Mouse (Mus musculus): Measurements from ENCODE around the gene Colgalt1.

Colgalt1 gene

DNA sequence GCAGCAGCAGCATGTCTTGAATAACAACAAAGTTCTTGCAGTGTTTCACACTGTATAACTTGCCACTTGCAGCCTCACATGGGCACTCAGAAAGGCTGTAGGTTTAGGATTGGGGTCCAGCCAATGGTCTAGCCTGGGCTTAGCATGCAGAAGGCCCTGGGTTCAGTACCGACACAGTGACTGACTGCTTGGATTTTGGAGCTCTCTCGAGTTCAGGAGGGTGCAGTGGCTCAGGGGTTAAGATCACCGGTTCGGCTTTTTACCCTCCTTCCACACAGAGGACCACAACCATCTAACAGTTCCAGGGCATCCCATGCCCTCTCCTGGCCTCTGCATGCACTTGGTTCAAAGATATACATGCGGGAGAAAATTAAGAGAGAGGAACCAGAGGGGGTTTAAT, 19.8 kb upstream of the Colgalt1 start:
- no peak for DNase-seq (ENCODE audit: low spot score in 2 of 2)

DNA sequence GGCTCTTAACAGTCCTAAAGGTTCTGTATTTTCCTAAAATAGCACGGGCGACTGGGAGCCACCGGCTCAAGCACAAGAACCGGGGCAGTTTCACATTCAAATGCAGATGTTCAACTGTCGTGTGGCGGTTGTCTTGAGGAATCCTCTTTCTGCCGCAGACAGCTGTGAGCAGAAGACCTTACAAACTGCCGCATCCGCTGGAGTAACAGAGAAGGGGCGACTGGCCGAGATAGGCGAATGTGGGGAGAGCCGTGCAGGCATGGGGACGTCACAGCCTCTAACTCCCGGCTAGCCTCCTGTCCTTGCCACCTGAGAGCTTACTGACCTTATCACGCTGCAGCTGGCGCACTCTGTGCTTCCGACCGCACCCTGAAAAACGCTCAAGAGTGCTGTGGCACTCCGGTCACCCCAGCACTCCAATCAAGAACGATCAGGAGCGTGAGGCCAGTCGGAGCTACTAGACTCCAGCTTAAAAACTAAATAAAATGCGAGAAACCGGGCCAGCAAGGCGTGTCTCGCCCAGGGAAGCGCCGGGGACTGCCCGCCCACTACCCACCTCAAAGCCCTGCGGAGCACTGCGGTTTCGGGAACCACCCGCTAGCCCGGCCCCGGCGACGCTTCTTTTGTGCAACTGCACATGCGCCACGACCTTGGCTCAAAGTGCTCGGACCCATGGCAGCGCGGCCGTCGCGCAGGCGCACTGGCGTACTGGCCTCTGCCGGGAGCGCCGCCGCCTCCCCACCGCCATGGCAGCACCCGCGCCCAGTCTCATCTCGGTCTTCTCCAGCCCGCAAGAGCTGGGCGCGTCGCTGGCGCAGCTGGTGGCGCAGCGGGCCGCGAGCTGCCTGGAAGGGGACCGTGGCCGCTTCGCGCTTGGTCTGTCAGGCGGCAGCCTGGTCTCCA, 19.1 kb upstream of the Colgalt1 start, which contains the start of gene Pgls:
Gene Pgls, plus strand, starts transcription at position 706 of the 903 bp plus-strand sequence.
- peak; percentile 97 to 98 for DNase-seq (ENCODE audit: low spot score in 2 of 2)

DNA sequence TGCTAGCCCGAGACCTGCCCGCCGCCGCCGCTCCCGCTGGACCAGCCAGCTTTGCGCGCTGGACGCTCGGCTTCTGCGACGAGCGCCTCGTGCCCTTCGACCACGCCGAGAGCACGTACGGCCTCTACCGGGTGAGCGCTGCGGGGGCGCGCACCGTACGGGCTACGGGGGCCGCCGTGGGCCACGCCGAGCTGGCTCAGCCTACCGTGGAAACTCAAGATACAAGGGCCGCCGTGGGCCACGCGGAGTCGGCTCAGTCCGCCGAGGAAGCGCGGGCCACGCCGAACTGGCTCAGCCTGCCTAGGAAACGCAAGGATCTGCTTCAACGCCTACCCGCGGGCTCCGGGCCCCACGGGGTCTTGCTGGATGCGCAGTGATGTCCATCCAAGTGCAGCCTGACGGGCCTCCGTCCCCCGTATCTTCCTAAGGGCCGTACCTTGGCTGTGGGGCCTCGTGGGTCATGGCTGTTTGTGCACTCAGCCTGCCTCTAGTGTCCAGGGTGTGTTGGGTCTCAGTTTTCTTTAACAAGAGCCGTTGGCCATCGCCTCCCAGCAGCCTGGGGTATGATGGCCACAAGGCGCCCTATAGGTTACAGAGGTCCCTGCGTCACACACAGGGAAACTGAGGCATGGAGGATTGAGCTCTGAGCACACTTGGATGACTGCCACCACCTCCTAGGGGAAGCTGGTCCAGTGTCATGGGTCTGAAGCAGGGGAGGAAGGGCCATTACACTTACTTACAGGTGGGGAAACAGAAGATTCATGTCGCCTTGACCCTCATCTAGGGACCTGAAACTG, 18.2 kb upstream of the Colgalt1 start:
- DNase-seq (ENCODE audit: low spot score in 2 of 2) = peak; percentile 89 to 92

DNA sequence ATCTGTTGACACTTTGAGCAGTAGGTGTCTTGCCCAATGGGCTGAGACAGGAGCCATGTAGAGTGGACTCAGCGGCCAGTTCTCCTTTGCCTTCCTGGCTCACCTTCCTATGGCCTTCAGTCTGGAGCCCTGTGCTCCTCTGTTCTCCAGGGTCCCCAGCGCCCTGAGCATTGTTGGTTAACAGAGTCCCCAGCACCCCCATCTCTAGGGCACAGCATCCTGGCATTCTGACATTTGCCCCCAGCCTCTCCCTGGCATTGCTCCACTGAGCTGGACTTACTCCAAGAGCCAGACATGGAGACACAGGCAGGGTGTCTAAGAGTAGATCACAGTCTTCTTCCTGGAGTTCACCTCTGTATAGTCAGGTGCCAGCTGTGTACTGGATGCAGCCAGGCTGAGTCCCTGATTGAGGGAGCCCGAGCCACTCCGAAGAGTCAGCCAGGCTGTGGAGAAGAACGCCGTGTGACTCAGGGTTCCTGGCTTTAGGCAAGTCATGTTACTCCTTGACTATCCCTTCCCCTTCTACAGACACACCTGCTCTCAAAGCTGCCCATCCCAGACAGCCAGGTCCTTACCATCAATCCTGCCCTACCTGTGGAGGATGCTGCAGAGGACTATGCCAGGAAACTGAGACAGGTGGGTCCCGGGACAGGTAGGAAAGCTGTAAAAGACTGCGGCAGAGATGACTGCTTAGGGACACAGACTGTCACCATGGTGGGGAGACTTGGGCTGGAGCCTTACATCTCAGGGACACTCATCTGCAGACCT, 17.1 kb upstream of the Colgalt1 start:
- DNase-seq (ENCODE audit: low spot score in 2 of 2) = no peak

DNA sequence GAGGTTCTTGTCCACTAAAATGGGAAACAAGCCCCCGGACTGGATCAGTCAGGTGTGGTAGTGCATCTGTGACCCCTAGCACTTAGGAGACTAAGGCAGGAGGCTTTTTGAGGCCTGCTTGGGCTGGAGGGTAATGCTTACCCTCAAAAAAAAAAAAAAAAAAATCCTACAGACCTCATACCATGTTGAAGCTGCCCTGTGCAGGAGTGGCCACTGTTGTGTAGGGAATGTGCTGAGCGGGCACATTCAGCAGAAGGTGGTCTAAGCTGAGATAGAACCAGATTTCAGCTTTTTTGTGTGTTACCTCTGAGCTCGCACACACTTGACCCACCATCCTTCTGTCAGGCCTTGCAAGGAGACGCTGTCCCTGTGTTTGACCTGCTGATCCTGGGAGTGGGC, 16.5 kb upstream of the Colgalt1 start:
- DNase-seq (ENCODE audit: low spot score in 2 of 2) = no peak

DNA sequence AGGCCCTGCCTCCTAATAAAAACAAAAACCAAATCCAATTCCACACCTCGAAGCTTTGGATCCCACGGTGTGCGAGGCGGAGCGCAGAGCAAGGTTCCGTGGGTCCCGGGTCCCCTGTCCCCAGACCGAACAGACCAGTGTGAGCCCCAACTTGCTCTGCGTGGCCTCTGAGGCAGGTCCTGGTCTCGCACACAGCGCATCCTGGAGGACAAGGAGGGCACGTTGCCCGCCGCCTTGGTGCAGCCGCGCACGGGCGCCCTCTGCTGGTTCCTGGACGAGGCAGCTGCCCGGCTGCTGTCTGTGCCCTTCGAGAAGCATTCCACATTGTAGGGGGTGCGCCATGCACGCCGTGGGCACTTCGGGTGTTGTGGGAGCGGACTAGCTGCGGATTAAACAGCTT, 14.9 kb upstream of the Colgalt1 start:
- DNase-seq (ENCODE audit: low spot score in 2 of 2) = peak; percentile 86 to 94

DNA sequence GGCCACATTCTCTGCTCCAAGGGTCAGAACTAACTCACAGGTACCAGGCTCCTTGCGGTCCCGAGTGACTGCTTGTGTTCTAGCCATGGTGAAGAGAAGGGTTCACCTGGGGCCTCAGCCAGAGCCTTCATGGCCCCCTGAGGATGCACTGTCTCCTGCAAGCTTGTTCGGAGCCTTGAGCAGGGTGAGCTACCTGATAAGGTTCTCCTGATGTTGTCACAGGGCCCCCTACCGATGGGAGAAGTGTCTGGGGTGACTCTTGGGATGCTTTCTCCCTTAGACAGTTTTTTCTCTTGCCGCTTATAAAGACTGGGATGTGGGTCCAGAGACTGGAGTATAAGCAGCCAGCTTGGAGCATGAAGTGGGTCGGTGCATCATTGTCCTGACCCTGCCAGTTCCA, 14.4 kb upstream of the Colgalt1 start:
- DNase-seq (ENCODE audit: low spot score in 2 of 2) = no peak

DNA sequence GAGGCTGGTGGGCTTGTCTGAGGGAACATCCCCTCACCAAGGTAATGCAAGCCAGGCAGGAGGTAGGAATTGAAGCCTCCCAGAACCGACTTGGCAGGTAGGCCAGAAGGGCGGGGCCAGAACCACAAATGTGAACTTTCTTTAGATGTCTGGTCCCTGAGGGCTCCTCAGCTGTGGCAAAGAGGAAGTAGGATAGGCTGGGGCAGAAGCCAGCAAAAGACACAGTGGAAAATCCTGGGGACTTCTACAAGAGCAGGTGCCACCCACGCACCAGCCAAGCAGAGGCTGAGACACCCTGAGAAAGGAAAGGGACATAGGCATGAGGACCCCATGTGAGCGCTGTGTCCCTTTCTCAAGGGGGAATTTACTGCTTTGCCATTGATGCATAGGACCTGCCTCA, 14.0 kb upstream of the Colgalt1 start:
- no peak for DNase-seq (ENCODE audit: low spot score in 2 of 2)

DNA sequence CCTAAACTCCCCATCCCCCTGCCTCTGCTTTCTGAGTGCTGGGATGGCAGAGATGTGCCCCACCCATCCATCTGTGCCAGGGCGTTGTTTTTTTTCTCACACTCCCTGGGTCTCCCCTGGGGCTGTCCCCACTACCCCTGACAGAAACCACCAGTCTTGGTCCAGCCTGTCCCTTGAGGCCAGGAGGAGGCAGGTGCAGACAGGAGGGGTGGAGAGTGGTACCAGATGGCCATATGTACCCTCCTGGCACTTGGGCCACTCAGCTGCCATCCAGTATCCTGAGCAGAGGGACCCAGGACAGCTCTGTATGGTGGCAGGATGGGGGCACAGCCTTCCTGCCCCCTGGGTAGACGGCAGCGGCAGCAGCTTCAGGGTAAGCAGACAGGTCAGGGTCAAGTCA, 13.3 kb upstream of the Colgalt1 start, which contains the start of gene Fam129c:
Gene Fam129c, plus strand, starts transcription at position 198 of the 400 bp plus-strand sequence.
- no peak for DNase-seq (ENCODE audit: low spot score in 2 of 2)

DNA sequence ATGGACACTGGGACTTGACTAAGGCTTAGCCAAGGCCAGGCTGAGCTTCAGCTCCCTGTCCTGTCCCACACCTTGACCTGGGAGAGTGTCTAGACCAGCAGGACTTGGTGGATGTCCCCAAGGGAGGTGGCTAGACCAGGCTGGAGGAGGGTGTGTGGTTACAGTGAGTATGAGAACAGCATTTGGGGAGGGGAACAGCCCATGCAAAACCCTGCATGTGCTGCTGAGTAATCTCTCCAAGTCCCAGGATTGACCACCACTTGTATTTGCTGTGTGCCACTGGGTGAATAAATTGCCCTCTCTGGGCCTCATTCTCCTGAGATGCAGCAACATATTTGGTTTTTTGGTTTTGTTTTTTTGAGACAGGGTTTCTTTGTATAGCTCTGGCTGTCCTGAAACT, 12.4 kb upstream of the Colgalt1 start:
- no peak for DNase-seq (ENCODE audit: low spot score in 2 of 2)

DNA sequence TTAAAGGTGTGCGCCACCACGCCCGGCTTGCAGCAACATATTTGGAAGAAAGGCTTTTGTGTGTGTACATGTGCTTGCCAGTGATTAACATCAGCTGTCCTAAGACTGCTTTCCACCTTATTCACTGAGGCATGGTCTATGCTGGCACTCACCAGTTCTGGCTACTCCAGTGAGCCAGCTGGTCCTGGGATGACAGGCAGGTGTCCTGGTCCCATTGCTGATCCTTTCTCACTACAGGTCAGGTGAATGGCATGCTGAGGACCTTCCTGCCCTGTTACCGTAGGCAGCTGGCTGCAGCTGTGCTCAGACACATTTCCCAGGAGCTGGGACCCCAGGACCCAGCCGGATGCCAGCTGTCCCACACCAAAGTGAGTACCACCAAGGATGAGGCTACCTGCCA, 12.0 kb upstream of the Colgalt1 start:
- no peak for DNase-seq (ENCODE audit: low spot score in 2 of 2)

DNA sequence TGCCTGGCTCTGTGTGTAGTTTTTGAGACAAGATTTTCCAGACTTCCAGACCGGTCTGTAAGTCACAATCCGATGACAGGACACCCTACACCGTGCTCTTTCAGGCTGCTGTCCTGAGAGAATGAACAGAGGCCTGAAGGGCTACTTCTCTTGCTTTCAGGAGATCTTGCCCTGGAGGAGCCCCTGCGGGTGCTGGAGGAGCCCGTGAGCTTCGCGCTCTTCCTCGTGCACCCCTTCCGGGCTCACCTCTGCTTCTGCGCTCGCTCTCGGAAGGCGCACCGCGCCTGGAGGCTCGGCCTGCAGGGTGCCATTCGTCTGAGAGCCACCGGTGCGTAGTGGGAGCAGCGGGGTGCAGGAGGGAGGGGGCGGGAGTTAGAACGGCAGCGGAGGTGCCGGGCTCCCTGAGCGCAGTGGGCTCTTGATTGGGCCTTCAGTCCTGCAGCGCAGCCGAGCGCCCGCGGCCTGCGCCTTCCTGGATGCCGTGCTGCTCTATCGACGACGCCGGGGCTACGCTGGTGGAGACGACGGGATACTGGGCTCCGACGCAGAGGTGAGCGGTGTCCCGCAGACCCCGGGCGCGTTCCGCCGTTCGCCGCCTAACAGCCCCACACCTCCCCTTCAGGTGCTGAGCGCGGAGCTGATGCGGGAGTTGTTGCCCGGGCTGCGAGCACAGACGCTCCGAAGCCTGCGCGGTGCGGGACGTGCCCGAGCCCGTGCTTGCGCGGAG, 8.7 kb upstream of the Colgalt1 start:
- no peak for DNase-seq (ENCODE audit: low spot score in 2 of 2)

DNA sequence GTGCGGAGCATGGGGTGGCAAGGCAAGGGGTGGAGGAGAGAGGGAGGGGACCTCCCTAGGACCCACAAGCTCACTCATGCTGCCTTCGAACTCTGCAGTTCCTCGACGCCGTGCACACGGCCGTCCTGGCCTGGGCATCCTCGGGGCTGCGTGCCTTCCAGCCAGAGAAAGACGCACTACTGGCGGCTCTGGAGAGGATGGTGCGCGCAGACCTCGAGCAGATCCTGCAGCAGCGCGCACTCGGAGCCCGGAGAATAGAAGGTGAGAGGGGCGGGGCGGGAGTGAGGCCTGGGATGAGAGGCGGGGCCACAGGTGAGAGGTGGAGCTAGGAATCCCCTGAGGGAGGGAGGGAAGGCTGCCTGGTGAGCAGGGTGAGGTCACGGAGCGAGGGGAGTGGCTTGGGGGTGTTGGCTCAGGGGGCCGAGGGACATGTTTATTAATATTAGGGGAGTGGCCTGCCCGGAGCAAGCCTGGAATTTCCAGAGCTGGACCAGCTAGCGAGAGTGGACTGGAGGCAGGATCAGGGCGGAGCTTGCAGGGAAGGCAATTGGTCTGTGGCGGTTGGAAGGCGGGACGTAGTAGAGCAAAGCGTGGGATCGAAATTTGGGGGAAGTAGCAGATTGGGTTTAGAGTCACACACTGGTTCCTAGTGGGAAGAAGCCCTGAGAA, 8.0 kb upstream of the Colgalt1 start:
- no peak for DNase-seq (ENCODE audit: low spot score in 2 of 2)

DNA sequence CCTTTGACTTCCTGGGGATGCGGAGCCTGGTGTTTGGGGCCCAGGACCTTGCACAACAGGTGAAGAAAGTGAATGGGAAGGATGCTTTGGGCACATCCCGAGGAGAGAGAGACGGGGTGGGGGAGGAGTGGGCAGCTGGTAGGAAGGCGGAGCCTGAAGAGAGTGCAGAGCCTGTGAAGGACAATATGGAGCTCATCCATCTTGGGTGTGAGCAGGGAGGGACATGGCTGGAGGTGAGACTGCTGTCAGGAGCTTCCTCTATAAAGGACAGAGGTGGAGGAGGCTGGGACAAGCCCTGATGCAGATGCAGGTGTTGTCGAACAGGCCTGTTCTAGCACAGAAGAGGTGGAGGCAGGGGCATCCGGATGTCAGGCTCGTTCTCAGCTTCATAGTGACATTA, 6.8 kb upstream of the Colgalt1 start:
- DNase-seq (ENCODE audit: low spot score in 2 of 2) = no peak

DNA sequence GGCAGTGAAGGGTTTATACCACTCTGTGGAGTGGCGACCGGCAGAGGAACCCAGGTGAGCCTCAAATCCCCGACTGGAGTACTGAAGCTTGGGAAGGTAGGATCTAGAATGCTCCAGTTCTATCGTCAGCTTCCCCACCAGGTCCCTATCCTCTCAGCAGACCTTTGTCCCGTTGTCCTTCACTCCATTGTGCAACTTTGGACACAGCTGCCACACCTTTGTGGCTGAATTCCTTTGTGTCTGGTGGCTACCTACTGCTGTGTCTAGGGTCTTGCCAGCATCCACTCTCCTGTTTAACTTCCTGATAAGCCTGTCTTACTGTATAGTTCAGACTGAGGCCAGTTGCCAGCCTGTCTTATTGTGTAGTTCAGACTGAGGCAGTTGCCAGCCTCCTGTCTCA, 1.3 kb downstream of the Colgalt1 start:
- DNase-seq (ENCODE audit: low spot score in 2 of 2) = no peak

DNA sequence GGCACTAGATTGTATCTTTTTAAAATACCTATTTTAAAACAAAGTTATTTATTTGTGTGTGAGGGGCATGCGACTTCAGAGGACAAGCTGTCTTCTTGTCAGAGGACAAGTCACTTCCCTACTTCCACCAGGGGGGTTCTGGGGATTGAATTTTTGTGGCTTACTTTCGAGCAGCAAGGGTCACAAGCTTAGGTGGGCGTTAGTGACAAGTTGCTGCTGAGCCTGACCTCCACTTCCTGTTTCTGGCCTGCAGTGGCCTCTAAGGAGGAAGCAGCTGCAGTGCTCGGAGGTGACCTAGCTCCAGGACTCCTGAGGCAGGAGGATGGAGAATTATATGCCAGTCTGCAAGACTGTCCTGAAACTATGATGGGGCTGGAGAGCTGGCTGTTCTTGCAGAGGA, 2.6 kb downstream of the Colgalt1 start:
- DNase-seq (ENCODE audit: low spot score in 2 of 2) = no peak

DNA sequence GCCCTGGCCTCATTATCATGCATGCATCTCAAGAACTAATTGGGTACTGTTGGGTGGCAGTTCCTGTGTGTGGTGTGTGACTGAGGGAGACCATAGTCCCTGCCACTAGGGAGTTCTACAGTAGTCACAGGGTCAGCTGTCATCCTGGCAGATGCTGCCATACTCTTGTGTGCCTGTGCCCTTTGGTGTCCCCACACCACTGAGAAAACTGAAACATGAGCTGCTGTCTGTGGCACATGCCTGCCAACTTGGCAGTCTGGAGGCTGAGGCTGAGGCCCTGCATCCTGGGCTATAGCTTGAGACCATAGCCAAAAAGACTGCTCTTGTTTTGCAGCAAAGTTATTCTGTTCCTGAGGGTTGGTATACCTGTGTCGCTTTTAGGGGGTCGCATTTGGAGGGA, 9.0 kb downstream of the Colgalt1 start:
- DNase-seq (ENCODE audit: low spot score in 2 of 2) = no peak

DNA sequence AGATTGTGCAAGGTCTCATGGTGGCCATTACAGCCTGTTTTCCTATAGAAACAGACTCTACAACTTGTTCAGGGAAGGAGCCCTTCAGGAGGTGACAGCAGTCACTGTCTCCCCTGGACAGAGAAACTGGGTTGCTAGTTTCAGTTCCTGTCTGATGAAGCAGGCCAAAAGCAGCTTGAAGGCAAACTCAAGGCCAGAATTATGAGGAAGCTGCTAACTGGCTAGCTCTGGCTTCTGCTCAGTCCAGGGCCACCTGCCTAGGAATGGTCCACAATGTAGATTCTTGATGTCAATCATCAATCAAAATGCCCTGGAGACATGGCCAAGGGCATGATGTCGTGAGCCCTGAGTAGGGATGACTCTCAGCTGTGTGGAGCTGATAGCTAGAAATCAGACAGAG, 14.3 kb downstream of the Colgalt1 start:
- DNase-seq (ENCODE audit: low spot score in 2 of 2) = no peak

DNA sequence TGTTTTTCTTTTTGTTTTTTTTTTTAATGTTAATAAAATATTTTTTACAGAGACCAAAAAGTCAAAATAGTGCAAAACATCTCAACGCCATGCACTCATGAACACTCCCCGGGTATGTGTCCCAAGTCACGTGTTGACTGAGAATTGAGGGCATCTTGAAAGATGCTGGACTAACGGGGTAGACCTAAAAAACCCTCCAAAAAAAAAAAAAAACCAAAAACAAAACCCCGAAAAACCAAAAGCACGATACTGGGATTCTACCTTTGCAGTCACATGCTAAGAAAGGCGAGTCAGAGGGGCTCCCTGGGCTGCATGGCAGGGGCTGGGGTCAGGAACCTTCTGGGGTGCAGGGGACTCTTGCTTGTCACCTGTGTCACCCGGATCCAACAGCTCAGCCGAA, 16.0 kb downstream of the Colgalt1 start:
- DNase-seq (ENCODE audit: low spot score in 2 of 2) = no peak

DNA sequence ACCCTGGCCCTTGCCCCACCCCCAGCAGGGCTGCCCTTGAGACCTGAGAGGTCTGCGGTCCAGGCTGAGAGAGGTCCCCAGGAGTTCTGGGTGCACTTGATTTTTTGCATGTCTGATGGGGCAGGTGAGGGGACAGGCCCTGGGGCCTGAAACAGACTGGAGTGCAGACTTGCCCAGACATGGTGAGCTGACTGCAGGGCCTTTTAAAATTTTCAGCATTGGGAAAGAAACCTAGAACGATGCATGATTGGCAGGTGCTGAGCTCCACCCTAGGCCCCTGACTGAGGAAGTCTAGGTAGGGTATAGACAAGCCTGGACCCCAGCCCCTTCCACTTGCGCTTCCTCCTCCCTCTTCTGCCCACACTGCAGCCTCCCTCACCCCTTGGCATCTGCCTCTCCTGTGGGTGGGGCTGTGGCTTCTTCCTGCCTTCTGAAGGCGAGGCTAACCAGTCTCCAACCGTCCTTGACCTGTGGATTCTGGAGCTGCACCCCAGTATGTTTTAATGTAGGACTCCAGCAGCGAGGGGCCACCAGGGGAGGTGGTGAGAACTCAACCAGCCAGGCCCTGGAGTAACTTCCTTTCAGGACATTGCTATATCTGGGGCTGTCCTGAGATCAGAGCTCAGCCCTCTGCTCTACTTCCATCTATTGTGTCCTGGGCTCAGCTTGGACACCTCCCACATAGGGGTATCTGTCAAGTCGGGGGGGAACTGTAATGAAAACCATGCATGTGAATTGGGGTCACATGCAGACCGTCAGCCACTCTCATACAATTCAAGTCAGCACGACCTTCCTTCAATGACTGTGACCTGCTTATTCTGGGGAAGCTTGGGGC, 16.7 kb downstream of the Colgalt1 start:
- DNase-seq (ENCODE audit: low spot score in 2 of 2) = no peak
